Mouse (Mus musculus) embryonic fibroblast, embryonic 13.5 days (primary cell): ENCODE measurements at regions not wholly inside any gene's neighbourhood (a gene's known extent, or its start where the extent isn't known, plus 50 kb on each side); places are given as distances from the start of the nearest gene placed in this dataset.

Source experiments
- CTCF ChIP-seq: IDR thresholded peaks from 2 replicates; pipeline ENCODE4 v1.5.1; 2011; ENCODE audit warnings: mild to moderate bottlenecking, control low read depth, low read length, moderate library complexity, borderline replicate concordance; ENCODE audit not compliant: insufficient read depth
- POLR2A ChIP-seq: IDR thresholded peaks from 2 replicates; pipeline ENCODE4 v1.6.1; 2011; ENCODE audit warnings: low read depth, mild to moderate bottlenecking, control low read depth, low read length, moderate library complexity

DNA sequence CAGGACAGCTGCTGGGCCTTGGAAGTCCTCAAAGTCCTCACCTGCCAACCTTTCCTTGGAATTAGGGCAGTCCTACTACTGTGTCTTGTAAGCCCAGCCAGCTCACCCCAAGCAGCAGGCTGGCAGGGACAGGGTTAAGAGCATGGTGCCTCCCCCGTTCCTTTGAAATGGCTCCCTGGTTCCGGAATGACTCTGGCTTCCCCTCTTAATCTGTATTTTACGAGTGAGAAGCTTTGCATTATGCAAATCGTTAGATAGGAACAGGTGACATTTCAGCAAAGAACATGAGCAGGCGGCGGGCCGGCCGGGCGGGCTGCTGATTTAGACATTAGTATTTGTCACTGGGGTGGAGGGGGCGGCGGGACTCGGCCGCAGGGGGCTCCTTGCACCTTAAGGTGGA lies 95.1 kb downstream of the Fam53a start:
- TF ChIP-seq POLR2A (no peak), CTCF (no peak)
